Mouse (Mus musculus) lung, postnatal 14 days (tissue): ENCODE measurements at regions not wholly inside any gene's neighbourhood (a gene's known extent, or its start where the extent isn't known, plus 50 kb on each side); places are given as distances from the start of the nearest gene placed in this dataset.

Experiments
- DNase-seq: peaks from one replicate; pipeline ENCODE4 v3.0.0; 2021

DNA sequence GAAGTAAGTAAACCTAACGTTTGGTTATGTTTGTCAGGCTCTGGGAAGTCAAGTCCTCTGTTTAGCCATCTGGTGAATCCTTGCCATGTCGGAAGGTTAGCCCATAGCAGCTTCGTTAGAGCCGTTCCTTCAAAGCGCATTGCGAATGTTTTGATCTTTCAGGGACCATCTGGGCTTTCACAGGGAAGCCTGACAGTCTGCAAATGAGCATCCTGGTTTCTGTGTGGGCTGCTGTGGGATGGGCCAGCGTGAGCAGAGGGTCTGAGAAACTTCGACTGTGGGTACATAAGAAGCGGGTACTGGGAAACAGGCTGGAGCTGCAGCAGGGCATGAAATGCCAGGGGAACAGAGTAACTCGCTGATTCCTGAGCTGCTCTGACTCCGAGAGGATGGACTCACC, 274.7 kb upstream of the Nr2f2 start:
- no peak for DNase-seq

DNA sequence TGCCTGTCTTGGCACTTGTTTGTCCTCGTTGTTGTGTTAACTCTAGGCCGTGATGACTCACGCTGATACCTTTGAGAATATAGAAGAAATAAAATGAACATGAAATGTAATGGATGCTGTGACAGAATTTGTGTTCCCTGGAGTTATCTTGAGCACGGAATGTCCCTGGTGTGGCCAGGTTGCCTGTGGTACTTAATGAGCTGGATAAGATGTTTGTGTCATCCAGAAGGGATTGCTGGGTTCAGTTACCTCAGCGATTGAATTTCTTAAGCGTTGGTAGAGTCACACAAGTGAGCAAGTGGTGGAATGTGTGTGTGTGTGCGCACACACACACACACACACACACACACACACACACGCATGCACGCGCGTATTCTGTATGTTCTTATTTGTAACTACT, 274.0 kb upstream of the Nr2f2 start:
- DNase-seq = no peak

DNA sequence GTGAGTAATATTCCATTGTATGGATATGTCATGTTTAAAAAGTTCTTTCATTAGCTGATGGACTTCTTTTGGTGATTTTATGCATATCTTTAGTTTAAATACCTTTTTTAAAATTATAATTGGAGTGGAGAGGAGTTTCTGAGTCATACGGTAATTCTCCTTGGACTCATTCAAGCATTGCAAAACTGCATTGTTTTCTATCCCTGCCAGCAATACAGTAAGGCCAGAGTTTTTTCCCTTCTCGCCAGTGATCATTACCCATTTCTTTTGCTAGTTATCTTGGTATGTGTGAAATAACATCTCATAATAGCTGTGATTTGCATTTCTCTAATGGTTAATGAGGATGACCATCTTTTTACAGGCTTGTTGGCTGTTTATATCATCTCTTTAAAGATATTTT, 271.6 kb upstream of the Nr2f2 start:
- no peak for DNase-seq

DNA sequence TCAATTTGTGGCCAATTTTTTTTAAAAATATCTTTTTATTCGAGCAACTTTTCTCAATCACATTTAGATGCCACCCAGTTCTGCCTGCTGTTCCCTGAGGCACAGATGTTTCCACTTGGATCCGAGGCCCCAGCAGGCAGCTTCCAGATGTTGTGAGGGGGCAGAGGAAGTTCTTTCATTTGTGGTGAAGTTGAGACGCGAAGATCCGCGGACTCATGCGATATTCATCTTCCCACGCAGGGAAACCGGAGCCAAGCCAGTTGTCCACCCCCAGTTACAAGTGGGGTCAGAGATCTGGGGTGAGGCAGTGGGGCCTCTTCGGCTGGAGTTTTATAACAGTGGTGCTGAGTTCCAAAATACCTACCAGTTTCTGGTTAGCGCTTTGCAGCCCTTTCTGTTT, 267.5 kb upstream of the Nr2f2 start:
- DNase-seq = no peak

DNA sequence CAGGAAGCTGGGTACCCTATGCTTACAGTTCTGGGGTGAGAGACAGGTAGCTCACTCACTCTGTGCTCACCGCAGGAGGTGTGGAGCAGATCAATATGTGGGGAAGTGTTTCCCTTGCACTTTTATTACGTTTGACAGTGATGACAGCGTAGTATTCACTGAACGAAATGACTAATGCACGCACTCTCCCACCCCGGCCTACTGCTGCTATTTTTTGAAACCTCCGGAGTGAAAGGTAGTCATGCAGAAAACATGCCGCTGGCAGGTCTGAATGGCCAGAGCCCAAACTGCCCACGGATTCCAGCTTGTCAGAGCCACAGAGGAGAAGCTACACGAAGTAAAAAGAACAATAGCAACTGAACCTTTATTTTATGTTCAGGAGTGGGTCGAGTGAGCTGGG, 267.0 kb upstream of the Nr2f2 start:
- no peak for DNase-seq

DNA sequence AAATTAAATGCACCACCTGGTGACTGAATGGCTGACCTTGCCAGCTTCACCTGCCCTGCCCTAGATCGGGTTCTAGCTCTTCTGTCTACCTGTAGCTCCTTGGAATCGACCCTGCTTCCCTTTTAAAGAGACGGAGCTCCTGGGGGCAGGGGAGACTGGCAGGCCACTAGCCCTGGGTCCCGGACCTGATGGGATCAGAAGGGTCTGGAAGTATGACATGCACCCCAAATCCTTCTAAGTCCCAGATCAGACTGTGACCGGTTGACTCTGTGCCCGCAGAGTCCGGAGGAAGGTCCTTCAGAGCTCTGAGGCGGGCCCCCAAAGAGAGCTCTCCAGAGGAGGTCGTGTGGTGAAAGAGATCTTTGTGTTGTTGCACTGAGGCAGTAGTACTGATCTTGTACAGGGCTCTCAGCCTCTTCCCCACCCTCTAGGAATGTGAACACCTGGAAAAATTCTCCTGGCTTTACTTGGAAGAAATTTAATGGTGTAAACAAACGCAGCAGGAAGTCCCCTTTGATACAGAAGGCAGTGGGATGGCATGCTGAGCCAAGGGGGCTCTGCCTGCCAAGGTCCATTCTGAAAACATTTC, 259.2 kb upstream of the Nr2f2 start:
- DNase-seq = peak; percentile 8

DNA sequence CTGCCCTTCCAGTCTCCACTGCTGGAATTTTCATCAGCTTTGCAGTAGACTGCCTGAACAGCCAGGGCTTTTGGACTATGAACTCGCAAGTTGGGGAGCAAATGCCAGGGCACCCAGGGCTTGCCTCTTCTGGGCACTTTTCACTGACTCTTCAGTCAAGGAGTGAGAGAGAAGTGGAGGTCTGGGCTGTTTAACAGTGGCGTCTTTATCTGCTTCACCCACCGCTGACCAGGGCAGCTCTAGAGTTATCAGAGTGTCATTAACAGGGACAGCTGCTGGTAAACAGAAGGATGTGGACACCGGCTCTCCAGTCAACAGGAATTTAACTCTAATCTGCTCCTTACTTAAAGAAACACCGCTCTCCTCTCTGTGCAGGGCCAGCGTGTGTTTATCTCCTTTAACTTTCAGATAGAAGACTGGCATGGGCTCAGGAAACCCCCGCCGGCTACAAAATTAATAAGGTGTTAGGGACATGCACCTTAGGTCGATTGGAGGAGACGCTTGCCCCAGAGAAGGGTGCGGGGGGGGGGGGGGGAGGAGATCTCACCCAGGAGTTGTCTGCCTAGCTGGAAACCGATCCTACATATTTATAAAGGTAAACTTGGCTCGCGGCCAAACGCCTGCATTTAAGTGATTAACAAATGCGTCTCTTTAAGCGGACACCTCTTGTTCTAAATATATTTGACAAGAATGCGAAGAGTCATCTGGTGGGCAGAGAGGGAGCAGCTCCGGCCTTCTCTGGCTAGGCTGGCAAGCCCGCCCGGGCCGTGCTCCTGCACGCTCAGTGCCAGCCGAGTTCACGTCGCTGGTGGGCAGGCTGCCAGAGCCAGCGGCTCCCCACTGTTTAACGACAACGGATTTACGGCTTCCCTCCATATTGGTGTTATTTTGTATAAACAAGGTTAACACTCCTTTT, 258.4 kb upstream of the Nr2f2 start:
- DNase-seq = peak; percentile 63

DNA sequence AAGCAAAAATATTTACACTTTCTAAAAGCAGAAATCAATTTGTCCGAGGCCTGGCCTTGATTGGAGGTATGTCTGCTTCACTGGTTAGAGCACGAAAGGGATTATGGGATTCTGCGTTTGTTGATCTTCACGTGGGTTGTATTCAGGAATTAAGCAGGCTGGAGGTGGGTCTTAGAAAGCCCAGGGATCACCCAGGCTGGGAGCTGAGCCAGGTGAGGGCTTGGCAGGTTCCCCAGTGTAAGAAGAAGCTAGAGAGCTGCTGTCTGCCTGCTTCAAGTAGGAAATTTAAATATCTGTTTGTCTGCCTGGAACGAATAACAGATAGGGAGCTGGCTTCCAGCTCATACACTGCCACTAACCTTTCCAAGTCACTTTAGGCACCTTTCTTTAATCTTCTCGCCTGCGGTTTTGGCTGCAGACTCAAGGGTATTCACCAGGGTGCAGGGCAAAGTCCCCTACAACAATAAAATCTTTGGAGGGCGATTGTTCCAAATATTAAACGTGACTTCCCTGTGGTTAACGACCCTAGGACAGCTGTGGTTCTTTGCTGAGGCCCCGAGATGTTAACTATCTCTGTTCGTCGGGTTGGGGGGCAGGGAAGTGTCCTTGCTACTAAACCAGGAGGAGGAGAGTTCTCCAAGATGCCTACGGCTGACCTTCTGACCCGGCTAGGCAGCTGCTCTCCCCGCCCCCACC, 257.6 kb upstream of the Nr2f2 start:
- peak; percentile 19 for DNase-seq

DNA sequence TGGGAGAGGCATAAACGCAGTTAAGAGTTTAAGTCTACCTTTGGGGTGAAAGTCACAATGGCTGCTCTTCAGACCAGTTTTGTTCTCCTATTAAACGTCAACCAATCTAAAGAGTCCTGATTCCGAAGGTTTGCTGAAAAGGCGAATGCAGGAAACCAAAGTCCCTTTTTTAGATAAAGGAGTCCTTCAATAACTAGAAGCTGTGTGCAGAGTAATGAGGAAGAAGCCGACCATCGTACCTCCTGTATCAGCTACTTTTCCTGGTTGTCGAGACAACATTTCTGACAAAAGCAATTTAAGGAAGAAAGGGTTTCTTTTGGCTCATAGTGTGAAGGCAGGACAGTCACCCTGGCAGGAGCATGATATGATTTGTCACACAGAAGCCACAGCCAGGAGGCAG, 252.9 kb upstream of the Nr2f2 start:
- DNase-seq = no peak

DNA sequence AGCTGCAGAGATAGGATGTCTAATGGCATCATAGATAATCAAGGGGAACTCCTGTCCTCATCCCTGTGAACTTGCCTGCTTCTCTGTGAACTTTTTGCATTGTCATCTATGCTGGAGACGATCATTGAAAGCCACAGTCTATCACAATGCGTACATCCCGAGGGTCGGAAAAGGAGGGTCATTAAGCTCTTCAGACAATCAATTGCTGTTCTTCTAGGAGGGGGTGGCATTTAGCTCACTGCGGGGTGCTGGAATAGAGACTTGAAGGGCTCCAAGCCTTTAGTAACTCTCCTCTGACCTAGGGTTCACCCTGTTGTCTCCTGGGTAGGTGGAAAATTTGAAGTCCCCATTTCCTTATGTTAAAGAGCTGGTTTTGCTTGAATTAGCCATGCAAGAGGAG, 251.7 kb upstream of the Nr2f2 start:
- DNase-seq = no peak

DNA sequence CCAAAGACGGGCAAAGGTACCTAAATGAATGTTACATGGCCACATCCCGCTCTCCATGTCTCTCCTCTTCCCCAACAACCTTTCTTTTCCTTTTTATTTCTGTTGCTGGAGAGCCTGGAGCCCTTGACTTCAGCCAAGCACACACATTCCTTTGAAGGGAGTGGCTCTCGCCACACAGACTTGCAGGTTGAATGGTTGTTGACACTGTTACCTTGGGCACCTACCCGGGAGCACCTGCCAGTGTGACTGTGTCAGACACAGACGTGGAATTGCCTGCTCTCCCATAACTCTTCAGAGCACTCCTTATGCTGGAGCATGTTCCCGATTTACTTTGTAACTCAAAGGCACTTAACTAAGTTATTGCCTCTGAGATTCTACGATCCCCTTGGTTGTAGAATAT, 240.0 kb upstream of the Nr2f2 start:
- DNase-seq = peak; percentile 15

DNA sequence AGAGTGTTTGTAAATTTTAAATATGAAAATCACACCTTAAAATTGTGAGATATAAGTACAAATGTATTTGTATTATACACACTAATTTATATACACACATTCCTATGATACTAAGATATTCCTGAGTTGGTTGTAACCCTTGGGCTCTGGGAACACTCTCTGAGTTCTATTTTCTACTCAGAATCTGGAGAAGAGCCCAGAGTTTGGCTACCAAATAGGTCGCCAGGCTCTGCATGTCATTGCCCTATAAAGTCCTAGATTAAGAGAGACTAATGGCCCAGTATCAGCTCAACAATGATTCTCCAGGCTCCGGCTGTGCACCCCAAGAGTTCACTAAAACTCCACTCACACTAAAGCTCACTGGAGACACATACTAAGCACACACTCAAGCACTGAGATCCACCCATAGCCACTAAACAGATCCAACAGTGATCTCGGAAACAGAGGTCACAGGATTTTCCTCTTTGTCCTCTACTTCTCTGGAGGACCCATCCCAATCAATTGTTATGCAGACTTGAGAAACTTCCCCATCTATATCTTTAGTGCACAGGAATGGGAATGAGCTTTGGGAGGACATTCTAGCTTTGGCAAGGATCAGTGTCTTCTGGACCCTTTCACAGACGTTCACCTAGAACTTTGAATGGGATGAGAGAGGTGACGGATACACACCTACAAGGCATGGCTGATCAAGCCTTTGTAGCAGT, 238.1 kb upstream of the Nr2f2 start:
- DNase-seq = no peak

DNA sequence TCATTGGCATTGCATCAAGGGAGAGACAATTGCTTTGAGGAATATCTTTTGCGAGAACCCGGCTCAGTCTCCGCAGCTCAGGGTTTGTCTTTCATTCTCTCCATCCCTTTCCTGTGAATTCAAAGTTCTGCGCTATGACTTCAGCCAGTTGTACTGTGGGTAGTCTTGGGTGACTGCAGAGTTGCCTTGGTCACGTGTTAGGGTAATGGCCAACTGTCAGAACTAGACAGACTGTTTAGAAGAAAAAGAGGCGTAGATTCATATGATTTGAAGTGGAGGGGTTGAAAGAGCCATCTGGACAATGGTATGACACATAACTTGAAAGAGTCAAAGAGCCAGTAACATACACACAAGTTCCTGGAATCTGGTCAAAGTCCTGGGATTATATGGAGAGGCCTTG, 226.5 kb upstream of the Nr2f2 start:
- no peak for DNase-seq

DNA sequence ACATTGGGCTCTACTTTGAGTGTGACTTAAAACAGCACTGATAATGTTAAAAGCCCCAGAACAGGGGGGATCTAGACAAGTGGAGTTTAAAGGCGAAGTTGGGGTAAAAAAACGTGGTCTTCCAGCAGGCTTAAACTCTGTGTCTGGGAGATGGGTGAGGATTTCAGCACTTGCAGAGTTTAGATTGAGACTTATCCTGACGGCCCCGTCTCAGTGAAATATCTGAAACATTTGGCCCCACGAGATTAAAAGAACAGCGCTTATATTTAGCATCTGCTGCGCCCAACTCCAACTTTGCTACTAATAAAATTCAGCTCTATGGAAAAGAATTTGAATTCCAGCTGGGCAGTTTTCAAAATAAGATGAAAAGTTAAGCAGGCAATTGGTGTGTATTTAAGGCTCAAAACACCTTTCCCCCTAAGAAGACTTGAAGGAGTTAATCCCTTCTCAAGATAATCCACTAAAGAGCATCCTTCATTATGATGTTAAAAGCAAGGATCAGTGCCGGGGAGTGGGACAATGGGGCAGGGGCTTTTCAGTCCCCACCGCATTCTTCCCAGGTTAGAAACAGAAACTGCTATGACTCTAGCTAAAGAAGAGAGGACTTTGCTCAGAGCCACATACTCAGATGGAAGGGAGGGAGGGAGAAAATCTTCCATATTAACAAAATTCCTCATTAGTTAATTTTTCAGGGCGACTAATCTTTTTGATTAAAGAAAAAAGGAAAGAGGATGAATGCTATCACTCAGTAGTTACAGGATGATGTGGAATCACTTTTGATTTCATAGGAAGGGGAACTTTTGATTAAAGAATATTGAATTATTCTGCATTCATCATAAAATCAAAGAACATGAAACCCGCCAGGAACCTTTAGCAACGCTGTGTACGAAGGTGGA, 225.1 kb upstream of the Nr2f2 start:
- DNase-seq = no peak

DNA sequence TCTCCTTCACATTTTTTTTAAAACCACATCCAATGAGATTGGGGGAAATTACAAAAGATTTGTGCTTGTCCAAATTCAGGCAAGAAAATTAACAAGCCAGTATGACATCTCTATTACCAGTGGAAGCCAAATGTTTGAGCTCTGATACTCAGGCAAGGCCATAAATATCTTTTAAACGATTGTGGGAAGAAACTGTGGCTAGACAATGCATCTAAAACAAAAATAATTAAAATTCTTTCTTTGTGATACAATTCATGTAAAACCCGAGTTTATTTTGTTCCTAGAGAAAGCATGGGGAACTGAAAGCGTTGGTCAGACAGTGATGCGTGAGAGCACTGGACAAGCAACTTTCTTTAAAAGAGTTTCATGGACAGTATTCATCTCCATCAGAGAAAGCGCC, 223.2 kb upstream of the Nr2f2 start:
- DNase-seq = no peak

DNA sequence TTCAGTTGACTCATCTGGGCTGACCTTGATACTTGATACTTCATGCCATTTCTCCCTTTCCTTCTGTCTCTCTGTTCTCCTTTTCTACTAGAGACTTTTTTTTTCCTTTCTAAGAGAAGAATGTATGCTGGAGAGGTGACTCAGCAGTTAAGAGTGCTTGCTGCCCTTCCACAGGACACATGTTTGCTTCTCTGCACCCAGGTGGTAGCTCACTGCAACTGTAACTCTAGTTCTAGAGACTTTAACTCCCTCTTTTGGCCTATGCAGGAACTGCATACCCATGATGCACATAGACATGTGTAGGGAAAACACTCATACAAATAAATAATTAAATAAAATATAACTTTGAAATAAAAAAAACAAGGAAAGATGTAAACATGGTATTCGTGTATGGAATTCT, 221.5 kb upstream of the Nr2f2 start:
- no peak for DNase-seq

DNA sequence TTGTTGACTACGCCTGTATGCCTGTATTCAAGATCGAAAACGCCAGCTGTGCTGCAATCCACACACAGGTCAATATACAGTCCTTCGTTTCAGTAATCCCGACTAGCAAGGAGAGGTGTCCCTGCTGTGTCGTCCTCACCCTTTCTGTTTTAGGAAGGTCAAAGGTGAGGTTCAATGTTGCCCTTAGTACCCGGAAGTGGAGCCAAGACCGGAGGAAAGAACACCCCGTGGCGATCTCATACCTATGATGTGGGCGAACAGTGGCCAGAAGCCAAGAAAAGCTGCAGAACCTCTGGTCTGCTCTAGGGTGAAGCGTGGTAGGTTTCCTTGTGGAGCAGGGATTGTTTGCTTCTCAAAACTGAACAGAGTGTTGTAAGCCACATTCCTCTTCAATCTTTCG, 217.9 kb upstream of the Nr2f2 start:
- DNase-seq = no peak

DNA sequence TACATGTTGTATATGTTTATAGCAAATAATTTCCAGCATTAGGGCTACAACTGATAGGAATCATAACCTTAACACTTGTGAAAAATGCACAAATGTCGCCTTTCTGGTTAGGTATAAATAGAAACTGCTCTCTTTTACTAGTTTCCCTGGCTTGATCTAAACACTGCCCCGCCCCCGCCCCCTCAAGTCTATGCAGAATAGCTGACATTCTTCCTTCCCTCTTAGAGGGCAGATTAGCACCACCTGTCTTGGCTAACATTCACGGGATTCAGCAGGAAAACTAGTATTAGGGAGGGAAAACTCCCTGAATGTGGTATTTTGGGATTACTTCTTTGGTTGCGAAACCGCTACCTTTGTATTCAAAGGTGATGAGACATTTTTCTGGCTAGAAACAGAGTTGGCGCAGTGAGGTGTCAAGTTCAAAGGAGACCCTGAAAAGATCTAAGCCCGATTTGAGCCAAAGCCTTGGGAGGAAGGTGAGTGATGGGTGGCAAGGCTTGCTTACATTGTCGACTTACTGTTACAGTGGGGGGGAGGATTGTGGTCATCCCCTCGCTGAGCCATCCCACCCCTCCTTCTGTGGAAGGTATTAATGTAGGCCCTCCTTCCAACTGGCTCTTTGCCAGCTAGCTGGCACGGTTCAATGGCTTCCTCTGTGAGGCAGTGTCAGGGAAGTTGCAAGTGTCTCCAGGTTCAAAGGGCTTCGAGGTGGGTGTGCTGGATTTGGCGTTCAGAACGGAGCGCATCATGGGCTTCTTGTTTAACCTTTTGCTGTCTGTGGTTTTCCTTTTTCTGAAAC, 209.8 kb upstream of the Nr2f2 start:
- DNase-seq = peak; percentile 15

DNA sequence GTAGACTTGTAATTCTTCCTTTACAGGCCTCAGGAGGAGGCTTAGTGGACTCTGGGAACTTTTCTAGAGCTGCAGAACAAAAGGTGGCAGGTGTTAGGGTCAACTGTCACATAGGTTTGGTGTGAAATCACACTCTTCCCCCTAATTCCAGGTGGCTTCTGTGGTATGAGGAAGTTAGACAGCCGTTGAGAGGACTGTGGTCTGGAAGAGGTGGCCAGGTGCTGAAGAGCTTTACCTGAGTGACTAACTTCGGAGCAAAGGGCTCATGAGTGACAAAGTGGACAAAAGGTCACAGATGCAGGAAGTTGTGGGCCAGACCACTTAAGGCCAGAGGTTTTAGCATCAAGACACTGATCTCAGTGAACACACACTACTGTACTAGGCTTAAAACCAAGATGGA, 209.1 kb upstream of the Nr2f2 start:
- no peak for DNase-seq

DNA sequence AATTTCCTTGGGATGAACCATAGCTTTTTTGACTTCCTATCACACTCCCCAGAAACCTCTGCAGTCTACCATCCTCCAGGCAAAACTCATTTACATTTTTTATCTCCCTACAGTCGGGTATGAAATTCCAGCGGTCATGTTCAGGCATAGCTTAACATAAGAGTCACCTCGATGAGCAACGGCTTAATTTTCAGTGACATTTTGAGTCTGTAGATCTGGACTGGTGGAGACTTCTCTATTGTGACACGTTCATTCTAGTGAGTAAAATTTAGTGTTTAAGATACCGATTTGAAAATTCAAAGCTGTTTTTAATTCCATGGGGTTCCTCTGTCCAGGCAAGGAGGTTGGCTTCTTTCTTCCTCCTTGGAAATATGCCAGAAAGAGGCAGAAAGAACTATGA, 207.7 kb upstream of the Nr2f2 start:
- no peak for DNase-seq

DNA sequence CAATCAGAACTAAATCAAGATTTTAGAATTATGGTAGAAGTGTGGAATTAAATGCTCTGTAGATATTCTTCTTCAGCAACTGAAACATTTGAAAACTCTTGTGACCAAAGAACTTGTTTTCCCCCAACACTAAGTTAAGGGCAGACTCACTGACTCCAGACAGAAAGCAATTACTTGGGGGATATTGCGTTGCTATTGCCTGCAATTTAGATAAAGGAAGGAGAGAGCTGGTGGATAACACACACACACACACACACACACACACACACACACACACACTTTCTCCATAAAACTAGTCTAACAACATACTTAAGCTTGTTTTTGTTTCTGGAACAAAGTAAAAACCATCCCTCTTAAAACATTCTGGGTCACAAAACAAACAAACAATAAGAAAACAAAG, 198.5 kb upstream of the Nr2f2 start:
- DNase-seq = no peak
